Mouse (Mus musculus) cortical plate, adult 2 months (tissue): Measurements from ENCODE around the gene Pigx.

Source experiments
- CTCF ChIP-seq: fragments of 200-500 bp; IDR thresholded peaks from 2 replicates; pipeline ENCODE4 v1.5.1; 2011; ENCODE audit warnings: mild to moderate bottlenecking, control low read depth, low read length; ENCODE audit not compliant: insufficient read depth; ENCODE audit errors: extremely low read depth
- POLR2A ChIP-seq: fragments of 200-500 bp; IDR thresholded peaks from 2 replicates; pipeline ENCODE4 v1.6.1; 2011; ENCODE audit warnings: mild to moderate bottlenecking, low read length, control low read depth; ENCODE audit not compliant: insufficient read depth; ENCODE audit errors: extremely low read depth

DNA sequence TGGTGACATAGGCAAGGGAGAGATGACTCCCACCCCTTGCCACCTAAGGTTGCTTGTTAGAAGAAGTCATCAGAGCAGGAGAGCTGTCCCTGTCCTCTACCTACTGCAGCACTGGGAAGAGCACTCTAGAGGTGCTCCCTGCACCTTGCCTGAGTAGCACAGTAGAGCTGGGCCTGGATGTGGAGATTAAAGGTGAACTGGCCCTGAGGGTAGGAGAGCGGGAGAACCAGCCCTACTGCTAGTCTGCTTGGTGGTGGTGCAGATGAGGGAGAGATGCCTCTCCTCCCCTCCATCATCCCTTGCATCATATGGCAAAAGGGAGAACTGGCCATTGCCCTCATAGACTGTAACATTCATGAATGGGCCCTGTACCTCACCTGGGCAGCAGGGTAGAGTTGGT, 32.6 kb downstream of the Pigx start:
- no peak for TF ChIP-seq CTCF
- no peak for TF ChIP-seq POLR2A
